Mouse (Mus musculus) splenic B cell, adult 2 months (primary cell): ENCODE measurements at regions not wholly inside any gene's neighbourhood (a gene's known extent, or its start where the extent isn't known, plus 50 kb on each side); places are given as distances from the start of the nearest gene placed in this dataset.

ENCODE experiments used
- DNase-seq: peaks from one replicate; pipeline ENCODE4 v3.0.0-alpha.2; 2011; ENCODE audit warnings: low read depth, low spot score
- H3K27me3 ChIP-seq: 2 replicates; pipeline ENCODE4 v1.6.1; 2012; ENCODE audit warnings: mild to moderate bottlenecking, low read length, moderate library complexity, mixed read lengths; ENCODE audit not compliant: control insufficient read depth, poor library complexity, insufficient read depth, severe bottlenecking
- H3K36me3 ChIP-seq: 2 replicates; pipeline ENCODE4 v1.6.1; 2012; ENCODE audit warnings: mild to moderate bottlenecking, low read length, moderate library complexity, mixed read lengths; ENCODE audit not compliant: control insufficient read depth, poor library complexity, insufficient read depth, severe bottlenecking

GRCm38 (mm10) chr13:103392581-103392980 is 58.3 kb upstream of the Mast4 start:
- Histone ChIP-seq H3K36me3 (no peaks in the 10 kb centered on the region), H3K27me3 (no peaks in the 10 kb centered on the region)
- DNase-seq: no peak

- DNase-seq: no peak
- no peaks in the 10 kb centered on the region for H3K27me3 ChIP-seq
- H3K36me3 ChIP-seq: no peaks in the 10 kb centered on the region
These were observed 57.1 kb upstream of the Mast4 start for GRCm38 (mm10) chr13:103391396-103391795.

GRCm38 (mm10) chr13:103390991-103391390 is 56.7 kb upstream of the Mast4 start:
- Histone ChIP-seq H3K36me3 (no peaks in the 10 kb centered on the region), H3K27me3 (no peaks in the 10 kb centered on the region)
- no peak for DNase-seq

GRCm38 (mm10) chr13:103386948-103387347 is 52.7 kb upstream of the Mast4 start:
- H3K36me3 ChIP-seq: no peaks in the 10 kb centered on the region
- no peaks in the 10 kb centered on the region for H3K27me3 ChIP-seq
- DNase-seq: no peak
